Mouse (Mus musculus) neural tube, embryonic 13.5 days (tissue): ENCODE data around the gene Lrfn3. TPM values are rescaled to one million over a fixed set of nuclear protein-coding genes. Genes with fewer than 3 reads are reported as not detected.

Experiments
- ATAC-seq: fragments of 200-750 bp; cut with Nextera tagmentation; 2 replicates; pipeline ENCODE4 v1.8.0; 2017; ENCODE audit warnings: low read depth, mild to moderate bottlenecking, moderate TSS enrichment, moderate library complexity
- H3K27ac ChIP-seq: fragments of 300-500 bp; sonication (generic); replicated peaks from 2 replicates; pipeline ENCODE4 v1.5.1; 2015; ENCODE audit warnings: moderate library complexity, mild to moderate bottlenecking, inconsistent platforms
- H3K27me3 ChIP-seq: fragments of 300-500 bp; sonication (generic); 2 replicates; pipeline ENCODE4 v1.6.1; 2015; ENCODE audit warnings: mild to moderate bottlenecking, inconsistent platforms
- H3K36me3 ChIP-seq: fragments of 300-500 bp; sonication (generic); 2 replicates; pipeline ENCODE4 v1.6.1; 2015; ENCODE audit warnings: mild to moderate bottlenecking, inconsistent platforms
- H3K4me1 ChIP-seq: fragments of 300-500 bp; sonication (generic); replicated peaks from 2 replicates; pipeline ENCODE4 v1.6.1; 2015; ENCODE audit warnings: inconsistent platforms
- H3K4me2 ChIP-seq: fragments of 300-500 bp; sonication (generic); 2 replicates; pipeline ENCODE4 v1.6.1; 2015; ENCODE audit warnings: inconsistent platforms, mild to moderate bottlenecking, moderate library complexity
- H3K4me3 ChIP-seq: fragments of 300-500 bp; sonication (generic); 2 replicates; pipeline ENCODE4 v1.5.1; 2015; ENCODE audit warnings: mild to moderate bottlenecking, inconsistent platforms
- H3K9ac ChIP-seq: fragments of 300-500 bp; sonication (generic); 2 replicates; pipeline ENCODE4 v1.6.1; 2015; ENCODE audit warnings: moderate library complexity, mild to moderate bottlenecking, inconsistent platforms
- H3K9me3 ChIP-seq: fragments of 300-500 bp; sonication (generic); 2 replicates; pipeline ENCODE4 v1.6.1; 2016; ENCODE audit warnings: inconsistent platforms
- WGBS: fragments of 180-500 bp; shearing (Covaris S2); methylation state at CpG from one replicate; pipeline ENCODE4 v1.1.7; 2015; 5-methylcytosine and 5-hydroxymethylcytosine counted together
- polyA plus RNA-seq: library from polyadenylated mRNA; unstranded; fragments of >200 nt; fragmentation: Nextera tagmentation; extraction: Ambion mirVana; gene quantifications from 2 replicates; pipeline ENCODE4 v1.2.1, GENCODE M21; 2015

Gene Lrfn3
- polyA plus RNA-seq, 1 experiment from 2014 or later, result 12.7 TPM

GRCm38 (mm10) chr7:30308076-30309005, 54.2 kb downstream of the Lrfn3 start, which contains the start of gene Alkbh6:
Gene Alkbh6 (plus strand): TSS chr7:30308717.
- 3% methylated on average over 27 of the region's 27 CpGs for WGBS
- peak within 1 kb of the TSS; percentile 91 for H3K4me2 ChIP-seq
- H3K9ac ChIP-seq, result peak within 1 kb of the TSS; percentile 81
- H3K4me1 ChIP-seq, result peaks cover 24% of the 10 kb centered on the region
- no peaks in the 10 kb centered on the region for H3K9me3 ChIP-seq
- peaks cover 63% of the 10 kb centered on the region for H3K36me3 ChIP-seq
- H3K27me3 ChIP-seq, result no peaks in the 10 kb centered on the region
- H3K27ac ChIP-seq, result peak within 1 kb of the TSS; percentile 84
- H3K4me3 ChIP-seq, result peak within 1 kb of the TSS; percentile 68
- peak; percentile 99 for ATAC-seq

GRCm38 (mm10) chr7:30306083-30306779, 56.3 kb downstream of the Lrfn3 start:
- WGBS, result 89% methylated on average over 16 of the region's 16 CpGs

More at GRCm38 (mm10) chr7:30306083-30306779, 56.3 kb downstream of the Lrfn3 start:
- no peak for ATAC-seq
- no peaks in the 10 kb centered on the region for H3K27me3 ChIP-seq
- H3K4me1 ChIP-seq, result peaks cover 24% of the 10 kb centered on the region
- no peak overlapping the region for H3K27ac ChIP-seq
- H3K9me3 ChIP-seq, result no peaks in the 10 kb centered on the region
- H3K9ac ChIP-seq, result no peak overlapping the region; the same call in 1 of the 2 replicates
- no peak overlapping the region for H3K4me3 ChIP-seq
- H3K36me3 ChIP-seq, result peaks cover 64% of the 10 kb centered on the region
- H3K4me2 ChIP-seq, result no peak overlapping the region

Other genes with a start within 250 kb of the Lrfn3 start
- 13.4 and 13.8 TPM in 2 replicates for gene Zfp382, start 240.8 kb downstream of the Lrfn3 start, polyA plus RNA-seq
- 14.2 TPM in 2 replicates for gene Zfp146, start 193.0 kb downstream of the Lrfn3 start, polyA plus RNA-seq
- 5.3 and 6.9 TPM in 2 replicates for gene Cox7a1, start 178.6 kb downstream of the Lrfn3 start, polyA plus RNA-seq
- 79.5 and 83.0 TPM in 2 replicates for gene Capns1, start 164.0 kb downstream of the Lrfn3 start, polyA plus RNA-seq
- 176 and 184 TPM in 2 replicates for gene Polr2i, start 130.8 kb downstream of the Lrfn3 start, polyA plus RNA-seq
- gene Tbcb, start 130.5 kb downstream of the Lrfn3 start, polyA plus RNA-seq, result 406 and 418 TPM in 2 replicates
- not detected in 2 replicates for gene Ovol3, start 127.0 kb downstream of the Lrfn3 start, polyA plus RNA-seq
- 0.47 and 0.81 TPM in 2 replicates for gene Thap8, start 82.7 kb downstream of the Lrfn3 start, polyA plus RNA-seq
- gene Wdr62, start 82.4 kb downstream of the Lrfn3 start, polyA plus RNA-seq, result 3.8 and 4.0 TPM in 2 replicates
- 103 and 113 TPM in 2 replicates for gene Clip3, start 71.0 kb downstream of the Lrfn3 start, polyA plus RNA-seq
- gene Alkbh6, start 54.1 kb downstream of the Lrfn3 start, polyA plus RNA-seq, result 120 and 123 TPM in 2 replicates
- gene Syne4, start 48.0 kb downstream of the Lrfn3 start, polyA plus RNA-seq, result 19.0 and 27.3 TPM in 2 replicates
- 5.7 TPM in 1 of 2 replicates, not detected in the other for gene E130208F15Rik, start 41.0 kb downstream of the Lrfn3 start, polyA plus RNA-seq
- 18.0 and 22.9 TPM in 2 replicates for gene Sdhaf1, start 38.9 kb downstream of the Lrfn3 start, polyA plus RNA-seq
- 35.3 and 40.8 TPM in 2 replicates for gene Tyrobp, start 51.0 kb upstream of the Lrfn3 start, polyA plus RNA-seq
- gene Hcst, start 57.1 kb upstream of the Lrfn3 start, polyA plus RNA-seq, result 1.0 TPM in 1 of 2 replicates, not detected in the other
- 1.9 and 2.8 TPM in 2 replicates for gene Nfkbid, start 59.0 kb upstream of the Lrfn3 start, polyA plus RNA-seq
- gene Aplp1, start 82.8 kb upstream of the Lrfn3 start, polyA plus RNA-seq, result 528 and 571 TPM in 2 replicates
- gene Kirrel2, start 94.9 kb upstream of the Lrfn3 start, polyA plus RNA-seq, result 3.3 and 3.9 TPM in 2 replicates
- 0.77 and 1.0 TPM in 2 replicates for gene Nphs1, start 95.5 kb upstream of the Lrfn3 start, polyA plus RNA-seq
- not detected in 2 replicates for gene Prodh2, start 130.8 kb upstream of the Lrfn3 start, polyA plus RNA-seq
- gene Arhgap33, start 172.3 kb upstream of the Lrfn3 start, polyA plus RNA-seq, result 86.8 and 95.2 TPM in 2 replicates
- 6.6 TPM in 2 replicates for gene Hspb6, start 189.4 kb upstream of the Lrfn3 start, polyA plus RNA-seq
- 6.7 and 8.6 TPM in 2 replicates for gene Proser3, start 189.5 kb upstream of the Lrfn3 start, polyA plus RNA-seq
- gene Lin37, start 197.1 kb upstream of the Lrfn3 start, polyA plus RNA-seq, result 60.9 and 62.9 TPM in 2 replicates
- 92.6 and 113 TPM in 2 replicates for gene U2af1l4, start 200.5 kb upstream of the Lrfn3 start, polyA plus RNA-seq
- 14.5 and 15.1 TPM in 2 replicates for gene Gm49396, start 200.6 kb upstream of the Lrfn3 start, polyA plus RNA-seq
- gene Psenen, start 200.9 kb upstream of the Lrfn3 start, polyA plus RNA-seq, result 126 and 147 TPM in 2 replicates
- 4.8 and 6.0 TPM in 2 replicates for gene Igflr1, start 202.7 kb upstream of the Lrfn3 start, polyA plus RNA-seq
- gene Kmt2b, start 226.0 kb upstream of the Lrfn3 start, polyA plus RNA-seq, result 9.0 and 9.9 TPM in 2 replicates
- 0.36 and 0.50 TPM in 2 replicates for gene Zbtb32, start 236.1 kb upstream of the Lrfn3 start, polyA plus RNA-seq